Mouse (Mus musculus): Measurements from ENCODE around the gene Arih1. TPM values are rescaled to one million over a fixed set of nuclear protein-coding genes. Genes with fewer than 3 reads are reported as not detected.
A peak's percentile ranks its signal among the peaks of the same experiment; 100 is the strongest.

Arih1 gene
- total and polyA plus RNA-seq, 2 experiments from 2014 or later: 8.1 to 47.9 TPM

DNA sequence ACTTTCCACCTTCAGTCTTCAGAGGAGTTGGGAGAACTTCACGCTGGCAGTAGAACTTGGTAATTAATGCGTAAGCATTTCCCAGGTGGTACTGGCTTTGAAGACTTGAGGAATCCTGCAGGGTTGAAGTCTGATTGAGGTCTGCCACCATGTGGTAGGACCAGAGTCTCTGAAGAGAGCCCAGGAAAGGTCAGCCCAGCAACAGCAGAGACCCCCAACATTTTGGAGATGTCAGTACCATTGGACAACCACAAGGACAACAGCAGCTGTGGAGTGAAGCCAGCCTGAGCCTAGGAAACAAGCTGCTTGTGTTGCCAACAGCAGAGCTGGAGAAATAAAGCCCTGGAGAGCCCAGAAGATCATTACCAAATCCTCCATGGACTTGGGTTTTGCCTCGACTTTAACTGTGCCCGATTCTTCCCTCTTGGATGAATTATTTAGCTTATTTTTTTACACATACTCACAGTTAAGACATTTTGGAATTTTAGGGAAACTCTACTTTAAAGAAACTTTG is 27.4 kb downstream of the Arih1 start:
- no peaks in the 10 kb centered on the region for H3K9me3 ChIP-seq (ENCODE audit: low read length)
- ATAC-seq (ENCODE audit: low FRiP score) (no peak), DNase-seq (ENCODE audit: low spot score) (peak; percentile 21)
- no peak overlapping the region for H3K9ac ChIP-seq (replicated peaks; ENCODE audit: low read length, poor library complexity, severe bottlenecking)
- H3K4me3 ChIP-seq (ENCODE audit: low read depth, low read length): no peak overlapping the region
- WGBS: 52% methylated on average over 4 of the region's 4 CpGs
- no peaks in the 10 kb centered on the region for H3K4me1 ChIP-seq (ENCODE audit: insufficient read depth, low read length)
- H3K27ac ChIP-seq (ENCODE audit: low read depth, low read length): no peak overlapping the region
- TF ChIP-seq CTCF (IDR thresholded peaks at IDR 0.05): no peak
- H3K4me2 ChIP-seq (ENCODE audit: low read depth, low read length, poor library complexity, severe bottlenecking): no peak overlapping the region
- no peaks in the 10 kb centered on the region for H3K36me3 ChIP-seq (ENCODE audit: insufficient read depth, low read length)
- H3K27me3 ChIP-seq (ENCODE audit: insufficient read depth, low read length): no peaks in the 10 kb centered on the region

DNA sequence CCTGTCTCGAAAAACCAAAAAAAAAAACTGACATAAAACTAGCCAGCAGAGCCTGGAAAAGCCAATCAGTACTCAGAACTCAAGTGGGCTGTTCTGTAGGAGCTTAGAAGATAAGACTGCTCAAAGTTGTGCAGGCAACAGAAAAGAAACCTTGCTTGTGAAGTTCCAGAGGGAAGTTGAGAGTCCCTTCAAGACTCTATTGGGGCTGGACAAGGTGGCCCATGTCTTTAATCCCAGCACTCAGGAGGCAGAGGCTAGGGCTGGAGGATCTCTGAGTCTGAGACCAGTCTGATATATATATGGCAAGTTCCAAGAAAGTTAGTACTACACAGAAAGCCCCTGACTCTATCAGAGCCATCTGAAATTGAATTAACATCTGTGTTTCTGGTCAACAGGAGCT is 28.0 kb downstream of the Arih1 start:
- DNase-seq (ENCODE audit: low spot score) (no peak), ATAC-seq (ENCODE audit: low FRiP score) (no peak)
- Histone ChIP-seq H3K4me1 (ENCODE audit: insufficient read depth, low read length) (no peaks in the 10 kb centered on the region), H3K4me2 (ENCODE audit: low read depth, low read length, poor library complexity, severe bottlenecking) (no peak overlapping the region), H3K9me3 (ENCODE audit: low read length) (no peaks in the 10 kb centered on the region), H3K27ac (ENCODE audit: low read depth, low read length) (no peak overlapping the region), H3K36me3 (ENCODE audit: insufficient read depth, low read length) (no peaks in the 10 kb centered on the region), H3K27me3 (ENCODE audit: insufficient read depth, low read length) (no peaks in the 10 kb centered on the region), H3K9ac (replicated peaks; ENCODE audit: low read length, poor library complexity, severe bottlenecking) (no peak overlapping the region), H3K4me3 (ENCODE audit: low read depth, low read length) (no peak overlapping the region)
- WGBS: 100% methylated on average over 1 of the region's 1 CpGs
- TF ChIP-seq CTCF (IDR thresholded peaks at IDR 0.05): no peak

DNA sequence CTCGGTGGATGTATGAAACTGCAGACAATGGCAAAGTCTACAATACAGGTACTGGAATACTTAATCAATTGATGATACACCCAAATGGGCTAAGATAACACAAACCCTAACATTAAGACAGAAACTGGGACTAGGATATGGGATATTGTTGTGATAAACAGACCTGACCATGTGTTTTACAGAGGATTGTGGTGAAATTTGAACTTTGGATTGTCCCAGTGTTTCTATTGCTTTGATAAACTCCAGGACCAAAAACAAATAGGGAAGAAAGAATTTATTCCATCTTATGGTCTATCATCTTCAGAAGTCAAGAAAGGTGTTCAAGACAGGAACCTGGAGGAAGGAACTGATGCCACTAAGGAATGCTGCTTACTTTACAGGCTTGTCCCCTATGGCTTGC is 28.7 kb downstream of the Arih1 start:
- no peak for ATAC-seq (ENCODE audit: low FRiP score)

DNA sequence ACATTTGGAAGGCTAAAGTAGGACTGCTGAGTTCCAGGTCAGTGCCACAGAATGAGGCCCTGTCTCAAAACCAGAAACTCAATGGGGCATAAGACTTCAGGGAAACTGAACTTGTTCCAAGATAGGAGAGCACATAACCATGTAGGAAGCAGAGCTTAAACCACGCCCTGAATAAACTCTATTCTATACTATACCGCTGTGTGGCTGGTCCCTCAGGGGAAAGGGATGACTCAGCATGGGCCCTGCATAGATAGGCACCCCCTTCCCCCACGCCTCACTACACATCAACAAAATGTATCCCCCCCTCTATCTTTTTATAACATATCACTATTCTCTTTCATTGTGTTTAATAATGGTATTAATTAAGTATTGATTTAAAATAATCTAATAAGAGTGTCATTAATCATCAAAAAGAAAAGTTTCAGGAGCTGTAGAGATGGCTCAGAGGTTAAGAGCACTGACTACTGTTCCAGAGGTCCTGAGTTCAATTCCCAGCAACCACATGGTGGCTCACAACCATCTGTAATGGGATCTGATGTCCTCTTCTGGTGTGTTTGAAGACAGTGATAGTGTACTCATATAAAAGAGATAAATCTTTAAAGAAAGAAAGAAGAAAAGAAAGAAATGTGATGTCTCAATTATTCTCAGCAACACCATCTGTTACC is 30.9 kb downstream of the Arih1 start:
- Histone ChIP-seq H3K27me3 (ENCODE audit: insufficient read depth, low read length) (no peaks in the 10 kb centered on the region), H3K9ac (replicated peaks; ENCODE audit: low read length, poor library complexity, severe bottlenecking) (no peak overlapping the region), H3K9me3 (ENCODE audit: low read length) (no peaks in the 10 kb centered on the region), H3K4me1 (ENCODE audit: insufficient read depth, low read length) (no peaks in the 10 kb centered on the region), H3K4me2 (ENCODE audit: low read depth, low read length, poor library complexity, severe bottlenecking) (no peak overlapping the region), H3K36me3 (ENCODE audit: insufficient read depth, low read length) (no peaks in the 10 kb centered on the region), H3K27ac (ENCODE audit: low read depth, low read length) (no peak overlapping the region), H3K4me3 (ENCODE audit: low read depth, low read length) (no peak overlapping the region)
- no peak for ATAC-seq (ENCODE audit: low FRiP score)
- no peak for TF ChIP-seq CTCF (IDR thresholded peaks at IDR 0.05)
- DNase-seq (ENCODE audit: low spot score): no peak
- 74% methylated on average over 3 of the region's 3 CpGs for WGBS

More for the DNA sequence above, 28.7 kb downstream of the Arih1 start:
- no peak overlapping the region for H3K9ac ChIP-seq (replicated peaks; ENCODE audit: low read length, poor library complexity, severe bottlenecking)
- H3K4me3 ChIP-seq (ENCODE audit: low read depth, low read length): no peak overlapping the region
- DNase-seq (ENCODE audit: low spot score): no peak
- no peaks in the 10 kb centered on the region for H3K4me1 ChIP-seq (ENCODE audit: insufficient read depth, low read length)
- no peaks in the 10 kb centered on the region for H3K9me3 ChIP-seq (ENCODE audit: low read length)
- H3K36me3 ChIP-seq (ENCODE audit: insufficient read depth, low read length): no peaks in the 10 kb centered on the region
- WGBS: 89% methylated on average over 1 of the region's 1 CpGs
- no peak overlapping the region for H3K4me2 ChIP-seq (ENCODE audit: low read depth, low read length, poor library complexity, severe bottlenecking)
- H3K27me3 ChIP-seq (ENCODE audit: insufficient read depth, low read length): no peaks in the 10 kb centered on the region
- TF ChIP-seq CTCF (IDR thresholded peaks at IDR 0.05): no peak
- H3K27ac ChIP-seq (ENCODE audit: low read depth, low read length): no peak overlapping the region

DNA sequence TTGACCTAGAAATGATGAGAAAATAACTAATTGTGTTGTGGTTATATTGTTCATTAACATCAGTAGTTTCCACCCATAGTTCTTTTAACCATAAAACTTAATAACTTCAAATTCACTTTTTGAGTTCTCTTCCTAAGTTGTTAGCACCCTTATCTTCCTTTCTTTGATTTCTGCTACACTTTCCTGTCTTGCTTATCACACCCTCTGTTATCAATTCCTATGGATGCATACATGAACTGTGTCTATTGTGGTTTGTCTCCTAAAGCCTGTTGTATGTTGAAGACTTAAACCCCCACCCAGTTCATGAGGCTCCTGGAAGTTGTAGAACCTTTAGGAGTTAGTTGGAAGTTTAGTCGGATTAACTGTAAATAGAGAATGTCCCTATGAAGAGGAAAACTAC is 52.7 kb downstream of the Arih1 start:
- no peak for DNase-seq (ENCODE audit: low spot score)
- Histone ChIP-seq H3K4me3 (ENCODE audit: low read depth, low read length) (no peak overlapping the region), H3K9me3 (ENCODE audit: low read length) (no peaks in the 10 kb centered on the region), H3K27ac (ENCODE audit: low read depth, low read length) (no peak overlapping the region), H3K27me3 (ENCODE audit: insufficient read depth, low read length) (no peaks in the 10 kb centered on the region), H3K36me3 (ENCODE audit: insufficient read depth, low read length) (no peaks in the 10 kb centered on the region), H3K9ac (replicated peaks; ENCODE audit: low read length, poor library complexity, severe bottlenecking) (no peak overlapping the region), H3K4me1 (ENCODE audit: insufficient read depth, low read length) (no peaks in the 10 kb centered on the region), H3K4me2 (ENCODE audit: low read depth, low read length, poor library complexity, severe bottlenecking) (no peak overlapping the region)
- 94% methylated on average over 1 of the region's 1 CpGs for WGBS
- no peak for ATAC-seq (ENCODE audit: low FRiP score)
- no peak for TF ChIP-seq CTCF (IDR thresholded peaks at IDR 0.05)

DNA sequence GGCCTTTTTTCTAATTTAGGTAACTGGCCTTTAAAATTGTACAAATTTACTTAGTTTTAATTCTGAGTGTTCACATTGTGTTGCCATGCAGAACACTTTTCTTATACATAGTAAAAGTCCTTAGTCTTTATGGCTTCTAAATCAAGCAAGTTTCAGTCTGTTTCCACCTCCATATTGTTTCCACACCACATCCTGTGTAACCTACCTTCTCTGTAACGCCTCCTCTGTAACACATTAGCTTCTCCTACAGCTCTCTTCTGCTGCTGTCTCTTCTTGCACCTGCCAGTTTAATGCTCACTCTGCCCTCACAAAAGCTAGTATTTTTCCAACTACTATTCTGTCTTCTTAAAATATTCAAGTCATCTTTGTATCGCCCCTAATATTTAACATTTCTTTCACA is 54.8 kb downstream of the Arih1 start:
- Histone ChIP-seq H3K4me2 (ENCODE audit: low read depth, low read length, poor library complexity, severe bottlenecking) (no peak overlapping the region), H3K36me3 (ENCODE audit: insufficient read depth, low read length) (peaks cover 4% of the 10 kb centered on the region; the same call in 1 of the 2 replicates), H3K9ac (replicated peaks; ENCODE audit: low read length, poor library complexity, severe bottlenecking) (no peak overlapping the region), H3K27me3 (ENCODE audit: insufficient read depth, low read length) (no peaks in the 10 kb centered on the region), H3K27ac (ENCODE audit: low read depth, low read length) (no peak overlapping the region), H3K4me1 (ENCODE audit: insufficient read depth, low read length) (no peaks in the 10 kb centered on the region), H3K4me3 (ENCODE audit: low read depth, low read length) (no peak overlapping the region), H3K9me3 (ENCODE audit: low read length) (no peaks in the 10 kb centered on the region)
- WGBS: 96% methylated on average over 2 of the region's 2 CpGs
- ATAC-seq (ENCODE audit: low FRiP score) (no peak), DNase-seq (ENCODE audit: low spot score) (no peak)
- no peak for TF ChIP-seq CTCF (IDR thresholded peaks at IDR 0.05)

All from midbrain, postnatal 0 days (tissue).